Mouse (Mus musculus): Measurements from ENCODE around the gene Znhit2. TPM values are rescaled to one million over a fixed set of nuclear protein-coding genes. Genes with fewer than 3 reads are reported as not detected.

Gene Znhit2
- polyA plus RNA-seq, 1 experiment from 2014 or later, result 31.5 TPM

DNA sequence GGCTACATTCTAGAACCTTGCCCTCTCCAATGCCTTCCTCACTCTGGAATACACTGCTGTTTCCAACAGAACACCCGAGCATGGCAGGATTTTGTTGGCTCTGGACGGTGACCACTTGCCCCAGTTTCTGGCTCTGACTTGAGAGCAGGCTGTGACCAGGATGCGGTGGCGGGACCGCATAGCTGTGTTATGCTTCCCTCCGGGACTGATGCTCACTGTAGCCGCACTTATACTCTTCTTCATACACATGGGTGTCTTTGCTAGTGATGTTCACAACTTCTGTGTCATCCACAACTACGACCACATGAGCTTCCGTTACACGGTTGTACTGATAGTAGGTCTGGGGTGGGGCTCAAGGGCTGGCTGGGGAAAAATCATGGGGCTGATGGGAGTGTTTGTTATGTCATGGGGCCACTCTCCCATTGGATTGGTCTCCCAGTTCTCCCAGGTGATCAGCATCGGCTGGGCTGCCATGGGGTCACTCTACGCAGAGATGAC, 19.0 kb downstream of the Znhit2 start, which contains the start of gene Tmem262:
Tmem262 (plus strand) TSS at position 51 of the 498 bp plus-strand sequence.
- no peak for ATAC-seq
- no peak within 1 kb of the TSS for H3K4me3 ChIP-seq (ENCODE audit: low read length)
- peaks cover 15% of the 10 kb centered on the region for H3K36me3 ChIP-seq (ENCODE audit: control insufficient read depth, insufficient read depth, low read length)
- H3K9me3 ChIP-seq (ENCODE audit: control insufficient read depth, low read length), result no peaks in the 10 kb centered on the region
- no peak within 1 kb of the TSS for H3K4me2 ChIP-seq (ENCODE audit: low read length)
- H3K4me1 ChIP-seq (ENCODE audit: control insufficient read depth, insufficient read depth, low read depth, low read length), result peaks cover 18% of the 10 kb centered on the region
- H3K27ac ChIP-seq (ENCODE audit: low read depth, low read length), result no peak within 1 kb of the TSS
- no peak within 1 kb of the TSS for H3K9ac ChIP-seq (ENCODE audit: low read depth, low read length)
- no peaks in the 10 kb centered on the region for H3K27me3 ChIP-seq (replicated peaks; ENCODE audit: control insufficient read depth, insufficient read depth, low read length)
- WGBS, result 95% methylated on average over 12 of the region's 12 CpGs

DNA sequence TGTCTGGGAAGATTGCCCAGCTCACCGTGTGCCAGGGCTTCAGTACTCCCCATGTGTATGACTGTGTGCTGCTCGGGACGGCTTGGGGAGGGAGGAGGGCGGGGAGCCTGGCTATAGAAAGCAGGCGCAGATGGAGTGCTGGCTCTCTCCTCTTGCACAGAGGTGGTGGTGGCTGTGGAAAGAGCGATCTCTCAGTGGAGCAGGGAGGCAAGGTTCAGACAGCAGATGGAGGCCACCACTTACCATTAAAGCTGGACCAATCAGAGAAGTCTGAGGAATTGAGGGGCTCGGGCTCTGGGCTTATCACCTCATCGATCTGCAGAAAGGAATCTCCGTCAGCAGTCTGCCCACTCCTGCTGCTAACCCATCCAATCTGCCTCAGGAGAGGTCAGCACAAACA, 21.2 kb downstream of the Znhit2 start, which contains the start of gene Gm28374:
Gm28374 (minus strand) TSS at position 101 of the 400 bp plus-strand sequence.
- Histone ChIP-seq H3K27me3 (replicated peaks; ENCODE audit: control insufficient read depth, insufficient read depth, low read length) (no peaks in the 10 kb centered on the region), H3K9me3 (ENCODE audit: control insufficient read depth, low read length) (no peaks in the 10 kb centered on the region), H3K27ac (ENCODE audit: low read depth, low read length) (no peak within 1 kb of the TSS), H3K4me1 (ENCODE audit: control insufficient read depth, insufficient read depth, low read depth, low read length) (peaks cover 19% of the 10 kb centered on the region), H3K4me2 (ENCODE audit: low read length) (no peak within 1 kb of the TSS), H3K9ac (ENCODE audit: low read depth, low read length) (no peak within 1 kb of the TSS), H3K36me3 (ENCODE audit: control insufficient read depth, insufficient read depth, low read length) (peaks cover 15% of the 10 kb centered on the region), H3K4me3 (ENCODE audit: low read length) (no peak within 1 kb of the TSS)
- WGBS, result 82% methylated on average over 9 of the region's 9 CpGs
- ATAC-seq, result no peak

DNA sequence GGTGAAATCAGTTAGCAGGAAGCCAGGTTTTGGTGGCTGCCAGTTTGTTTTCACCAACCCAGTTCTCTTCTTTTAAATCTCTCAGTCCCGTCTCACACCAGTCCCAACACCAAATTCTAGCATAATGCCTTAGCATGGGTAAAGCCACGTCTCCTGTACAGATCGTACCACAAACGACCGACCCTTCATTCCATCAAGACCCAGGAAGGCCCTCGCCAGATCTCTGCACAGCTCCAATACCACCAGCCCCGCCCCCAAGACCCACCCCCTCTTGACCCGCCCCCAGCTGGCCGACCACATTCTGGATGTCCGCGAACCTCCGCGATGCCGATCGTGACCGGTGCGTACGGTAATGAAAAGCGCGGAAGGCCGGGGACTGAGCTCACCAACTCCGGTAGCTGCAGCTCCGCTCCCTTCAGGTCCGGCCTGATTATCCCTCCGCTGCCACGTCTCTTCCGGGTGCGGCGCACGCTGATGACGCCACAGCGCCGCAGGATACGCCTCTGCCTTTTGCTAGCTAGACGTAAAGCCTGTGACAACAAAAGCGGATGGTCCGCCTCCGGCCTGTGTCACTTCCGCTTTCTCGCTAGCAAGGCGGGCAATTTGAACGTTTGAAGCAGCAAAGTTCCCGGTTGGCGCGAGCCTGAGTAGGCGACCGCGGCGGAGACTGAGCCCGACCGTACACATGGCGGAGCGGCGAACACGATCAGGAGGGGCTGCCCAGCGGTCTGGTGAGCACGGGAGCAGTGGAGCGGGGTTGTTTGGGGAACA, 23.7 kb downstream of the Znhit2 start, which contains the start of the genes Zfpl1 and Cdca5:
Zfpl1 (minus strand) TSS at position 479 of the 771 bp plus-strand sequence.
Cdca5 (plus strand) TSS at position 506 of the 771 bp plus-strand sequence.
- H3K4me3 ChIP-seq (ENCODE audit: low read length), result peak within 1 kb of the TSS; percentile 53
- H3K36me3 ChIP-seq (ENCODE audit: control insufficient read depth, insufficient read depth, low read length), result peaks cover 13% of the 10 kb centered on the region
- peak within 1 kb of the TSS; percentile 96 for H3K4me2 ChIP-seq (ENCODE audit: low read length)
- peak; percentile 93 for ATAC-seq
- under 1% methylated on average over 58 of the region's 58 CpGs for WGBS
- H3K27me3 ChIP-seq (replicated peaks; ENCODE audit: control insufficient read depth, insufficient read depth, low read length), result no peaks in the 10 kb centered on the region
- H3K9me3 ChIP-seq (ENCODE audit: control insufficient read depth, low read length), result no peaks in the 10 kb centered on the region
- peak within 1 kb of the TSS; percentile 61 for H3K9ac ChIP-seq (ENCODE audit: low read depth, low read length)
- H3K27ac ChIP-seq (ENCODE audit: low read depth, low read length), result no peak within 1 kb of the TSS
- peaks cover 19% of the 10 kb centered on the region for H3K4me1 ChIP-seq (ENCODE audit: control insufficient read depth, insufficient read depth, low read depth, low read length)

DNA sequence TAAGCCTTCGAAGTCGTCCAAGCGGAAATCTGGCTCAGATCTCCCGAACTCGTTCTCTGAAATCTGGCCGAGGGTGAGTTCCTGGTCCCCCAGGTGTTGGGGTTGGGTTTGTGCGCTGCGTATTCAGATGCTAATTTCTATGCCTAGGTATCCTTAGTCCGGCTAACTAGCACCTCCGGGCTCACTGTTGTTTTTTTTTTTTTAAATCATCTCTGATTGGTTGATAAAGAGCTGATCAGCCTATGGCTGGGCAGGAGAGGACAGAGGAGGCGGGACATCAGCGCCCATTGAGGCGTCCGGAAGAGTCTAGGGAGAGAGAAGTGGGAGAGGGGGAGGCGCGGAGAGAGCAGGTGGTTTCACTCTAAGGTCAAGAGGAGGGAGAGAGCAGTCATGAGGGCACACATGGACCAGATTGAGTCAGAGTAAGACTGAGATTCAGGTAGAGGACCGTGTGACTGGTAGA, 24.5 kb downstream of the Znhit2 start:
- 0 out of 2 replicates have a peak overlapping the region, but pooled peaks have one; percentile 7 for H3K9ac ChIP-seq (ENCODE audit: low read depth, low read length)
- H3K4me1 ChIP-seq (ENCODE audit: control insufficient read depth, insufficient read depth, low read depth, low read length), result peaks cover 19% of the 10 kb centered on the region
- H3K4me3 ChIP-seq (ENCODE audit: low read length), result peak overlapping the region; percentile 53
- H3K4me2 ChIP-seq (ENCODE audit: low read length), result peak overlapping the region; percentile 85
- ATAC-seq, result peak; percentile 60
- WGBS, result 0% methylated on average over 17 of the region's 17 CpGs
- peaks cover 10% of the 10 kb centered on the region for H3K36me3 ChIP-seq (ENCODE audit: control insufficient read depth, insufficient read depth, low read length)
- no peaks in the 10 kb centered on the region for H3K27me3 ChIP-seq (replicated peaks; ENCODE audit: control insufficient read depth, insufficient read depth, low read length)
- no peaks in the 10 kb centered on the region for H3K9me3 ChIP-seq (ENCODE audit: control insufficient read depth, low read length)
- H3K27ac ChIP-seq (ENCODE audit: low read depth, low read length), result no peak overlapping the region

DNA sequence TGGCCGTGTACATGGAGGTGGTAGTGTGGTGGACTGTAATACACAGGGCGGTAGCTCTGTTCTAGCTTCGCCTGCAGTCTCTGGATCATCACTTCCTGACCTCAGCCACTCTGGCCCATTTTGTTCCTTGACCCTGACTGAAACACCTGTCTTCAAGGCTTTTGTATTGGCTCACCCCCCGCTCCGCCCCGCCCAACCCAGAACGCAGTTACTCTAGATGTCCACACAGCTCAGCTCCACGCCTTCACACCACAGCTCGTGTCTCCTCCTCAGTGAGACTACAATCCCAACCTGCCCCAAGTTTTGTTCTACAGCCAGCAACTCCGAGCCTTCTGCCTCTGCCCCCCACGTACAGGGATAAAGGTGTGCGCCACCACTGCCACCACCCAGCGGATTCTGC, 27.8 kb downstream of the Znhit2 start:
- WGBS, result 91% methylated on average over 13 of the region's 13 CpGs
- H3K9ac ChIP-seq (ENCODE audit: low read depth, low read length), result no peak overlapping the region
- no peak overlapping the region for H3K27ac ChIP-seq (ENCODE audit: low read depth, low read length)
- H3K4me3 ChIP-seq (ENCODE audit: low read length), result no peak overlapping the region
- no peak overlapping the region for H3K4me2 ChIP-seq (ENCODE audit: low read length)
- peaks cover 12% of the 10 kb centered on the region for H3K4me1 ChIP-seq (ENCODE audit: control insufficient read depth, insufficient read depth, low read depth, low read length)
- H3K36me3 ChIP-seq (ENCODE audit: control insufficient read depth, insufficient read depth, low read length), result no peaks in the 10 kb centered on the region
- no peak for ATAC-seq
- no peaks in the 10 kb centered on the region for H3K9me3 ChIP-seq (ENCODE audit: control insufficient read depth, low read length)
- no peaks in the 10 kb centered on the region for H3K27me3 ChIP-seq (replicated peaks; ENCODE audit: control insufficient read depth, insufficient read depth, low read length)

DNA sequence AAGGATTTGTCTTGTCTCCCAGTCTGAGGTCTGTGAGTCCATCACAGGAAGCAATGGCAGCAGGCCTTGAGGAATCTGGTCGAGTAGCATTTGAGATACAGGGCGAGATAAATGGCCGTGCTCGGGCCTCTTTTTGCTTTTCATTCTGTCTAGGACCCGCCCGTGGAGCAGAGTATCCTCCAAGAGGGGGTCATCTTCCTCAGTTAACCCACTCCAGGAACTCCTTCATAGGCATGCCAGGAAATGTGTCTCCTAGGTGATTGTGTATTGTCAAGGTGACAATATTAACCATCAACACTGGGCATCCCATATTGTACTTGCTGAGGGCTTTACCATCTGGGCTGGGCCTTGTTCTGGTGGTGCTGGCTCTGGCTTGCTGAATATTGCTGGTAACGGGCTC, 33.1 kb downstream of the Znhit2 start, which contains the start of gene AC131692.1:
AC131692.1 (plus strand) TSS at position 301 of the 400 bp plus-strand sequence.
- no peak for ATAC-seq
- 90% methylated on average over 7 of the region's 7 CpGs for WGBS
- no peak within 1 kb of the TSS for H3K27ac ChIP-seq (ENCODE audit: low read depth, low read length)
- H3K9me3 ChIP-seq (ENCODE audit: control insufficient read depth, low read length), result no peaks in the 10 kb centered on the region
- H3K4me2 ChIP-seq (ENCODE audit: low read length), result no peak within 1 kb of the TSS
- no peaks in the 10 kb centered on the region for H3K27me3 ChIP-seq (replicated peaks; ENCODE audit: control insufficient read depth, insufficient read depth, low read length)
- H3K9ac ChIP-seq (ENCODE audit: low read depth, low read length), result no peak within 1 kb of the TSS
- no peak within 1 kb of the TSS for H3K4me3 ChIP-seq (ENCODE audit: low read length)
- H3K4me1 ChIP-seq (ENCODE audit: control insufficient read depth, insufficient read depth, low read depth, low read length), result no peaks in the 10 kb centered on the region
- no peaks in the 10 kb centered on the region for H3K36me3 ChIP-seq (ENCODE audit: control insufficient read depth, insufficient read depth, low read length)

DNA sequence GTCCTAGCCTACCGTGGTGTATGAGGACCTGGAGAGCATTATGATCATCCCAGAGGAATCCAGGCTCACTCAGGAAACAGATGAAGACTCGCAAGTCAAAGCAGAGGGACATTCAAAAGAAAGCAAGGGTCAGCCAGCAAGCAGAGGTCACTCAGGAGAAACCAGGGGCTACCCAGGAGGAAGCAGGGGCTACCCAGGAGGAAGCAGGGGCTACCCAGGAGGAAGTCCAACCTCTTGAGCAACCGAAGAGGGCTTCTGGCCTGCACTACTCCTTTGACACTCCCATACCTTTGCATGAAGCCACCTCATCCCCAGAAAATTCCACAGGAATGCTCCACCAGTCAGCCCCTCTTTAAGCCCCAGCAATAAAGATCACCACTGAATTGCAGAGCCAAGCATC, 36.9 kb downstream of the Znhit2 start:
- Histone ChIP-seq H3K27me3 (replicated peaks; ENCODE audit: control insufficient read depth, insufficient read depth, low read length) (no peaks in the 10 kb centered on the region), H3K9ac (ENCODE audit: low read depth, low read length) (no peak overlapping the region), H3K4me2 (ENCODE audit: low read length) (no peak overlapping the region), H3K27ac (ENCODE audit: low read depth, low read length) (no peak overlapping the region), H3K4me3 (ENCODE audit: low read length) (no peak overlapping the region), H3K9me3 (ENCODE audit: control insufficient read depth, low read length) (no peaks in the 10 kb centered on the region), H3K4me1 (ENCODE audit: control insufficient read depth, insufficient read depth, low read depth, low read length) (no peaks in the 10 kb centered on the region), H3K36me3 (ENCODE audit: control insufficient read depth, insufficient read depth, low read length) (no peaks in the 10 kb centered on the region)
- no peak for ATAC-seq
- 80% methylated on average over 3 of the region's 3 CpGs for WGBS

DNA sequence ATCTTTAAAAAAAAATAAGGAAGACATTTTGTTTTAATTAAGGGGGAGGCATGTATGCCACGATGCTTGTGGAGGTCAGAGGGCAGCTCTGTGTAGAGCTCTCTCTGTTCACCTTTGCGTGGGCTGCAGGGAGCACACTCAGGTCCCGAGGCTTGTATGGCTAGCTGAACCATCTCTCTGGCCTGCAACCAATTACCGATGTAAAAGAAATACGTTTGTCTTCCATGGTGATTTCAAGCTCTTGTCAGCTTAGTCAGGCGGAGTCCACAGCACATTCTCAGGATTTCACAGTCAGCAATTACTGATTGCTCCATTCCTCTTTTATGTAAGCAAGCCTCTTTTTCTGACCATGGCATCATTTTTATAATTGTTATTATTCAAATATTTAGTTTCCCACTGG, 40.2 kb downstream of the Znhit2 start:
- Histone ChIP-seq H3K27ac (ENCODE audit: low read depth, low read length) (no peak overlapping the region), H3K4me3 (ENCODE audit: low read length) (no peak overlapping the region), H3K9me3 (ENCODE audit: control insufficient read depth, low read length) (no peaks in the 10 kb centered on the region), H3K36me3 (ENCODE audit: control insufficient read depth, insufficient read depth, low read length) (no peaks in the 10 kb centered on the region), H3K9ac (ENCODE audit: low read depth, low read length) (no peak overlapping the region), H3K4me1 (ENCODE audit: control insufficient read depth, insufficient read depth, low read depth, low read length) (no peaks in the 10 kb centered on the region), H3K27me3 (replicated peaks; ENCODE audit: control insufficient read depth, insufficient read depth, low read length) (no peaks in the 10 kb centered on the region), H3K4me2 (ENCODE audit: low read length) (no peak overlapping the region)
- ATAC-seq, result no peak
- 65% methylated on average over 6 of the region's 6 CpGs for WGBS

DNA sequence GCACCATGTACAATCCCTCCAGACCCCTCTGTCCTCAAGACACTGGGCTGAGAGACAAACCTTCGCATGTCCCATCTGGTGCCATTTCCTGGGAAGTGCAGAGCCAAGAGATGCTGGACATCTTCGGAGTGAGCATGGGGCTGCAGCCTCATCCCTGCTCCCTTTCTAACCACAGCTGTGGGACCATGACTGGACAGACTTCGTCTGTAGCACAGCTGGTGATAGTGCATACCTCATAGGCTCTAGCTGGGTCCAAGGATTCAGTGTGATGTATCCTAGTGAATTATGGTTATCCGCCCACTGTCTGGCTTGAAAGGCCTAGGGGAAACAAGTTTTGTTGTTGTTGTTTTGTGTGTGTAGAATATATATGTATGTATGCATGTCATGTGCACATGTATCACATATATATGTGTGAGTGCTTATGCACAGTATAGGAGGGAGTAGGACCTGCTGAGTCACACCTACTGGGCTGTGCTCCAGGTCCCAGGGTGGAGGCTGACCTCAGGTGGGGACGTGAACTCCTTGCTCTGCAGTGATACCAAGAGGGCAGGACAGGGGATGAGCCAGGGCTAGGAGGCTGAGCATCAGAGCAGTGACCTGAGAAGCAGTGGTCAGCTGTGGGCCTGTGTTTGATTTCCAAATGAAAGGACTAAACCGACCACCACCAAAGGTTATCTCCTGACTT, 41.3 kb downstream of the Znhit2 start:
- Histone ChIP-seq H3K27ac (ENCODE audit: low read depth, low read length) (no peak overlapping the region), H3K4me3 (ENCODE audit: low read length) (no peak overlapping the region), H3K27me3 (replicated peaks; ENCODE audit: control insufficient read depth, insufficient read depth, low read length) (no peaks in the 10 kb centered on the region), H3K9ac (ENCODE audit: low read depth, low read length) (no peak overlapping the region), H3K9me3 (ENCODE audit: control insufficient read depth, low read length) (no peaks in the 10 kb centered on the region), H3K4me1 (ENCODE audit: control insufficient read depth, insufficient read depth, low read depth, low read length) (no peaks in the 10 kb centered on the region), H3K4me2 (ENCODE audit: low read length) (no peak overlapping the region), H3K36me3 (ENCODE audit: control insufficient read depth, insufficient read depth, low read length) (no peaks in the 10 kb centered on the region)
- WGBS, result 78% methylated on average over 6 of the region's 6 CpGs
- no peak for ATAC-seq
